Mouse (Mus musculus) naive thymus-derived CD4-positive, alpha-beta T cell, adult 5 months (primary cell): ENCODE results near the gene Cand1. TPM values are rescaled to one million over a fixed set of nuclear protein-coding genes. Genes with fewer than 3 reads are reported as not detected.

Source experiments
- polyA plus RNA-seq: library from polyadenylated mRNA; unstranded; fragments of 100-300 nt; shearing (Covaris generic); gene quantifications from one replicate; pipeline ENCODE4 v1.2.1, GENCODE M21; 2017

Gene Cand1
- 114 TPM for polyA plus RNA-seq

GRCm38 (mm10) chr10:119239969-119240721 is at the start of gene Cand1:
Gene Cand1, minus strand, starts transcription at chr10:119240055.

Other genes with a start within 250 kb of the Cand1 start
- 0.22 TPM for gene Grip1, start 213.8 kb upstream of the Cand1 start, polyA plus RNA-seq